Mouse (Mus musculus) Patski (cell line): ENCODE measurements around the gene Arl15. TPM values are rescaled to one million over a fixed set of nuclear protein-coding genes. Genes with fewer than 3 reads are reported as not detected.

Source experiments
- ATAC-seq: fragments of 100-300 bp; one replicate; pipeline ENCODE4 v1.8.0; 2021
- CTCF ChIA-PET: fragments of 350-600 bp; sonication (Branson Sonifier 250); formaldehyde crosslinking; loops from one replicate; lab custom pipeline; 2022; ENCODE audit warnings: inconsistent platforms; lab: Charles Lee
- POLR2A ChIA-PET: fragments of 350-600 bp; sonication (Branson Sonifier 250); formaldehyde crosslinking; loops from one replicate; lab custom pipeline; 2022; ENCODE audit warnings: antibody characterized with exemption, inconsistent platforms; lab: Charles Lee
- DNase-seq: peaks from one replicate; pipeline ENCODE4 v3.0.0-alpha.2; 2011; ENCODE audit warnings: low read depth, low spot score
- H3K27me3 ChIP-seq: fragments of 371-371 bp; one replicate; pipeline ENCODE4 v1.5.1; 2021
- CTCF ChIP-seq: fragments of 100-300 bp; IDR thresholded peaks from one replicate; pipeline ENCODE4 v1.5.1; 2021
- in situ Hi-C: fragments of 300-500 bp; cut with MboI; formaldehyde crosslinking; loops from 3 replicates; pipeline ENCODE4 v1.11.1; 2018; ENCODE audit warnings: low pct_unique_long_range_greater_than_20kb, mixed read lengths
- polyA plus RNA-seq: library from polyadenylated mRNA; unstranded; gene quantifications from one replicate; pipeline ENCODE4 v1.2.3, GENCODE M21; 2021

Gene Arl15
- polyA plus RNA-seq, 1 experiment from 2014 or later, result 35.2 TPM

GRCm38 (mm10) chr13:114166439-114167183, 372.3 kb downstream of the Arl15 start:
- DNase-seq, result no peak
- ATAC-seq, result no peak
- peak; percentile 21 for TF ChIP-seq CTCF
- no peaks in the 10 kb centered on the region for H3K27me3 ChIP-seq
- POLR2A ChIA-PET, result no interaction called here
- in situ Hi-C loops, result loop anchor here (25.0 kb wide), 1 partner anchor 279 kb away; no protein-coding TSS in a partner anchor
- CTCF ChIA-PET, result no interaction called here

DNA sequence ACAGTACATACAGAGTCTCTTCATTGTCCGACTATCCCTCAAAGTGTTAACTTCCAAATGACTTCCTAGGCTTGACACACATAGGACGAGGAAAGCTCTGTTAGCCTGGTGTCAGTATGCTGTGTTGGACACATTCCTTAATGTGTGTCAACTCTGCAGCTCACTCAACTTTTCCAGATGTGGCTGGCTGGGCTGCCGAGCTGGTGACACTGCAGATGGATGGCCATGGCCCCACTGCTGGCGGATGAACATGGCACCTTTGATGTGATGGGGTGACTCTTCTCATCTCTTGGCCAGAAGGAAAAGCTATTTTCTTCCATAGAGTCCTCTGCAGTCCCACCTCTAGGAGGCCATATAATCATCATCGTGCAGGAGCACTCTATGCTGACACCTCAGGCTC, 375.8 kb downstream of the Arl15 start:
- ChIA-PET POLR2A (interaction anchor here (0.7 to 0.9 kb wide), 2 partner anchors 8 to 39 kb away, joined by 3 read pairs; no protein-coding TSS in a partner anchor), CTCF (no interaction called here)
- TF ChIP-seq CTCF, result no peak
- H3K27me3 ChIP-seq, result no peaks in the 10 kb centered on the region
- in situ Hi-C loops, result loop anchor here (25.0 kb wide), 1 partner anchor 283 kb away; no protein-coding TSS in a partner anchor
- ATAC-seq (no peak), DNase-seq (no peak)

- ChIA-PET CTCF (interaction anchor here (1.0 kb wide), 1 partner anchor 20 kb away, joined by 3 read pairs; no protein-coding TSS in a partner anchor), POLR2A (no interaction called here)
- no peaks in the 10 kb centered on the region for H3K27me3 ChIP-seq
- DNase-seq (no peak), ATAC-seq (no peak)
- no peak for TF ChIP-seq CTCF
- in situ Hi-C loops, result loop anchor here (25.0 kb wide), 1 partner anchor 284 kb away; no protein-coding TSS in a partner anchor
These were observed 377.2 kb downstream of the Arl15 start for GRCm38 (mm10) chr13:114171465-114171864.

DNA sequence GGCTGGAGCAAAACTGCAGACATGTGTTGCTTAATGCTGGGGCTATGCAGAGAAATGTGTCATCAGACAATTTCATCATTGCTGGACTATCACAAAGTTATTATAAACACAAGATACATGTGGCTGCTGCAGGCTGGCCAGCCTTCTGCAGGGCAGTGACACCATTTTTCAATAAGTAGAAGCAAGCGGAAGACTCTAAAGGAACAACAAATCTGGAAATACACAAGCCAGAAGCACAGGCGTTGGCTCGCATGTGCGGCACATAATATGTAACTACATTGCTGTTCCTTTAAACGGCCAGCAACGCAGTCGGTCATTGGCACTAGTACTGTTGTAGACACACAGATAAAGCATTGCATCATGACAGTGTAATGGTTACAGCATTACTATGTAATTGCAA, 393.8 kb downstream of the Arl15 start:
- H3K27me3 ChIP-seq, result no peaks in the 10 kb centered on the region
- in situ Hi-C loops, result no loop called here
- no peak for TF ChIP-seq CTCF
- DNase-seq (no peak), ATAC-seq (no peak)
- POLR2A ChIA-PET, result no interaction called here
- CTCF ChIA-PET, result interaction anchor here (1.4 to 1.7 kb wide), 2 partner anchors 13 to 25 kb away, joined by 3 to 4 read pairs; no protein-coding TSS in a partner anchor

DNA sequence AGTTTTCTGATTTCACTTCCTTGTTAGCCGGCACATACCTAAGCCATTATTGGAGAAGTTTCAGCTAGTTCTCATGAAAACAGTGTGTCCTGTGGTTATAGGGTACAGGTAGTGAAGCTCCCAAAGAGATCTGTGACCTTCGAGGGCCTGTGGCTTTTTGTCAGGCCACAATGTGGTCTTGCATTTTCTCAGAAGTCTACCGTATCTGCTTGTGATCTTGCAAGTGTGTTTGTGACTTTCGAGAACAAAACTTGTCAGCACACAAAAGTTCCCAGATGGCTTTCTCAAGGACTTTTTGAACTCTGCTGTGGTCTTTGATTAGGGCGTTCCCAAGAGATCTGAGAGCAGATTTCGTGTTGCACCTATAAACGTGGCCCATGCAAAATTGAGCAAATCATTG, 394.5 kb downstream of the Arl15 start:
- H3K27me3 ChIP-seq, result no peaks in the 10 kb centered on the region
- DNase-seq (no peak), ATAC-seq (no peak)
- in situ Hi-C loops, result no loop called here
- ChIA-PET CTCF (interaction anchor here (1.4 to 1.7 kb wide), 2 partner anchors 12 to 24 kb away, joined by 3 to 4 read pairs; no protein-coding TSS in a partner anchor), POLR2A (interaction anchor here (0.6 kb wide), 1 partner anchor 269 kb away, joined by 3 read pairs; no protein-coding TSS in a partner anchor)
- no peak for TF ChIP-seq CTCF

GRCm38 (mm10) chr13:114189441-114189840, 395.1 kb downstream of the Arl15 start:
- no peak for DNase-seq
- H3K27me3 ChIP-seq, result no peaks in the 10 kb centered on the region
- in situ Hi-C loops, result no loop called here
- TF ChIP-seq CTCF, result no peak
- POLR2A ChIA-PET, result no interaction called here
- CTCF ChIA-PET, result no interaction called here
- ATAC-seq, result no peak

DNA sequence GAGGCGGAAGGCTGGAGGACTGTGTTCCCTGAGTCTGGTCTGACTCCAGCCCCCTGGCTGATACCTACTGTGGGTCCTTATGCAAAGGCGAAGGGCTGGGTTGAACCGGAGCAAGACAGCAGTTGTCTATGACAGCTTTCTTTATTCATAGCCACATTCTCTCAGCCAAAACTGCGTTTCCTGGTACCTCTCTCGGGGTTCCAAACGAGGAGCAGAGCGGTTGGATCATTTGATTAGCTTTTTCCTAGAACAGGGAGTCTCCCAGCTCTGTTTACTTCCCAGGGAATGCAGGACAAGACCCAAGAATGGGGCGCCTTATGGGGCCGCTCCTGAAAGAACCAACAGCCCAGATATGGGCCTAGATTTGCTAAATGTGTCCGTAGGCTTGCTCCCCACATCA, 396.6 kb downstream of the Arl15 start:
- no peak for ATAC-seq
- TF ChIP-seq CTCF, result no peak
- in situ Hi-C loops, result no loop called here
- H3K27me3 ChIP-seq, result no peaks in the 10 kb centered on the region
- no peak for DNase-seq
- CTCF ChIA-PET, result no interaction called here
- POLR2A ChIA-PET, result no interaction called here

DNA sequence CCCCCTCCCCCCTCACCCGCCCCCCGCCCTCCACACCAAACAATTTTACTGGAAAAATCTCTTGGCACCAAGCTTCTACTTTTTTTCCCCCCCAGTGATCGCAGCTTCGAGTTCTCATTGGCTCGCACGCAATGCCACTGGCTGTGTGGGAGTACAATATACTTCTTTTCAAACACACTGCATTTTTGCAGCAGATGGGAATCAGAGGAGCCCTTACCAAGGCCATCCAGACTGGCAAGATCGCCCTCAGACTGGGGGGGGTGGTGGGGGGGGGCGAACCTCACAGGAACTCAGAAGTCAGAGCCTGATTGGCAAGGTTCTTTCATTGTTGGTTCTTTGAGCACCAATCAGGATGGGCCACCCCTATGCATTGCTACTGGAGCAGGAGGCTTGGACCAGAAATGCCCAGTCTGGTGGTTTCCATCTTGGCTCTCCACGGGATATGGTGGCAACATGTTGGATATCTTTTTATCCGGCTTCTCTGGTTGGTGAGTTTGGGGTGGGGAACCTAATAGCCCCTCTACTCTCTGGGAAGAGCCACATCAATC, 404.0 kb downstream of the Arl15 start:
- H3K27me3 ChIP-seq, result no peaks in the 10 kb centered on the region
- ChIA-PET CTCF (no interaction called here), POLR2A (no interaction called here)
- ATAC-seq (no peak), DNase-seq (no peak)
- no peak for TF ChIP-seq CTCF
- in situ Hi-C loops, result no loop called here

DNA sequence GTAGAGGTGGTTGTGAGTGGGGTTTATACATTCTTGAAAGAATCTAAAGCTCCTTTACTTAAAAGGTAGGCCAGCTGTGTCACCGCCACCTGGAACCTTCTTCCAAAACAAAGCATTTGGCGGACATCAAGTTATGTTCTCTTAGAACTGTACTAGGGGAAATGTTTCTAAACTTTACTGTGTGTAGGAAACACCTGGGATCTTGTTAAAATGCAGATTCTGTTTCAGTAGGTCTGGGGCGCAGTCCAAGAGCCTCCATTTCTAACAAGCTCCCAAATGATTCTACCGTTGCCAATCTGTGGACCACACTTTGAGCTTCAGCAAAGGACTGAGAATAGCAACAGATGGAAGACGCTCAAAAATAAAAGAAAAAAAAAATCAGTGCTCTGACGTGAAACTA, 405.4 kb downstream of the Arl15 start:
- ChIA-PET POLR2A (no interaction called here), CTCF (no interaction called here)
- DNase-seq (no peak), ATAC-seq (no peak)
- H3K27me3 ChIP-seq, result no peaks in the 10 kb centered on the region
- in situ Hi-C loops, result no loop called here
- no peak for TF ChIP-seq CTCF

DNA sequence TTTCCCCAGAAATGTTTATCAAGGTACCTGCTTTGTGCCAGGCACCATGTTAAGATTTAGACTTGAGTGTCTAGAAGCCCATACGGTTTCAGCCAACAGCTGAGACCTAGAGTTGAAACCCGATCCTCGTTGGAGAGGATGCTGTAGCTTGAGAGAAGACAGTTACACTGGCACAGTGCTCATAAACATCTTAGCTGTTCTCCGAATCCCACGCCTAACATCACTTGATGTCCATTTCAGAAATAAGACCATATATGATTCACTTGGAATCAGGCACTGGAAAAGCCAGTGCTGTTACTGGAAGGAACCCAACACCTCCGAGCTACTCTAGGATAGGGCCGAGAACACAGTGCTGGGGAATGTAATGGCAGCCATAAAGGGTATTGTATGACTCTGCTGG, 406.2 kb downstream of the Arl15 start:
- ChIA-PET POLR2A (no interaction called here), CTCF (interaction anchor here (1.5 kb wide), 1 partner anchor 12 kb away, joined by 4 read pairs; no protein-coding TSS in a partner anchor)
- ATAC-seq, result no peak
- H3K27me3 ChIP-seq, result no peaks in the 10 kb centered on the region
- no peak for TF ChIP-seq CTCF
- no peak for DNase-seq
- in situ Hi-C loops, result no loop called here

DNA sequence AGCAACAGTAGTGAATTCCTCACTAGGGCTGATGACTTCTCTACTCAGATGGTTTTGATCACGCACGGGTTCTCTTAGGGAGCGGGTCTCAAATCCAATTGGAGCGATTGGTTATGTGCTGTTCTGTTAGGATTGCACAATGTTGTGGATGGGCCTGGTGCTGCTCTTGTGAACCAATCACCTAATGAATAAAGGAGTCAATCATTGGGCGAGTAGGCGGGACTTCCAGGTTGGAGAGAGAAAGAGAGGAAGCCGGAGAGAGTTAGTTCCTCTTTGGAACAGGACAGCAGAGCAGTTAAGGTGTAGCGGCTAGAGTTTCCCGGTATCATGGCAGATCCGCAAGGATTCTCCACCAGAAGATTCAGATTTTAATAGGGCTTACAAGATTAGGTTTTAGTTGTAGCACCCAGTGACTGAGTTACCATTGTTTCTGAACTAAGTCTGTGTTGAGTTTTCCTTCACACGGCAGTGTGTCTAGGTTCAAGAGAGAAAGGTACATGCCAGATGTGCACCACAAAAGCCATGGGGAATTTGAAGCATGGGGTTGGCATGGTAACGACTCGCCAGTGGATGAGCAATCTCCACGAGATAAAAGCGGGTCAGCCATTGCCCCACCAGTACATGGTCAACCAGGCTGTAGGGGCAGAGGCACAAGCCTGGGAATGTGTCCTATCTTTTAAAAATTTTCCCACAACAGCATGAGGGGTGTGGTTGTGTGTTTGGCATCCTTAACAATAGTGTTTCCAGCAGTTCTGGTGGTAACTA, 408.7 kb downstream of the Arl15 start:
- in situ Hi-C loops, result no loop called here
- DNase-seq (no peak), ATAC-seq (no peak)
- POLR2A ChIA-PET, result no interaction called here
- H3K27me3 ChIP-seq, result no peaks in the 10 kb centered on the region
- CTCF ChIA-PET, result no interaction called here
- no peak for TF ChIP-seq CTCF

Other genes with a start within 250 kb of the Arl15 start
- 35.3 TPM for gene Snx18, start 175.9 kb upstream of the Arl15 start, polyA plus RNA-seq
- not detected for gene Hspb3, start 130.8 kb upstream of the Arl15 start, polyA plus RNA-seq